Comparison of ENCODE assay signal across 9 mouse cellular contexts in the genomic region with DNA sequence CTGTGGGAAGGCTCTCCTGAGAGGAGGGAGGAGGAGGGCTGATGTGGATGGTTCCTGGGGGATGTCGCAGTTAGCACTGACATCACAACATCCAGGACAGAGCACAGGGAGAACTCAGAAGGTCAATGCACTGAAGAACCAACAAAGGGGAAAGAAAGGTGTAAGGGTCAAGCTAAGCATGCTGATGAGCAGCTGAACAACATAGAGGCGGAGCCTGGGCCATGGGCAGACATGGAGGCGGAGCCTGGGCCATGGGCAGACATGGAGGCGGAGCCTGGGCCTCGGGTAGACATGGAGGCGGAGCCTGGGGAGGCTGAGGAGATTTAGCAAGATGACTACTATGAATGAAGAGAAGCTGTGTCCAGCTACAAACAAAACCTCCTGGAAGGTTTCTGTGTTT. TPM values are rescaled to one million over a fixed set of nuclear protein-coding genes. Genes with fewer than 3 reads are reported as not detected.
DNase-seq lines count a peak whose midpoint lies in the region; ATAC-seq and TF ChIP-seq lines count a peak whose summit lies in the region.
"Had no signal": no experiment of that assay in that cellular context is flagged by ENCODE, and none has a peak within 500 bp of the region (broad histone marks: within the 10 kb centered on the region; RNA-seq: fewer than 3 reads in every experiment).

No protein-coding gene starts in this region.

- ATAC-seq in intestine, embryonic 15.5 days, result peak; percentile 69; the same call in 1 of the 2 replicates
- ATAC-seq in megakaryocyte progenitor cell, adult 5-6 weeks (replicated peaks; ENCODE audit: poor library complexity), result peak; percentile 71

- no peak overlapping the region for H3K4me3 ChIP-seq in lung, adult 2 months (replicated peaks; ENCODE audit: extremely low read depth, low read depth, low read length)
- no peak overlapping the region for H3K4me3 ChIP-seq in intestine, embryonic 15.5 days (replicated peaks)

- WGBS in lung, adult 2 months, result 84% methylated on average over 6 of the region's 6 CpGs
- 81% methylated on average over 6 of the region's 6 CpGs for WGBS in intestine, embryonic 15.5 days

- no peak for TF ChIP-seq POLR2A in lung, adult 2 months (IDR thresholded peaks at IDR 0.05; ENCODE audit: borderline replicate concordance, extremely low read depth, low read depth, low read length)

- no peak overlapping the region for H3K4me2 ChIP-seq in intestine, embryonic 15.5 days (replicated peaks)

- 0 out of 2 replicates have a peak, but pooled peaks cover 1% of the 10 kb centered on the region for H3K36me3 ChIP-seq in intestine, embryonic 15.5 days

- H3K9ac ChIP-seq in intestine, embryonic 15.5 days, result no peak overlapping the region

- no peak overlapping the region for H3K27ac ChIP-seq in intestine, embryonic 15.5 days

- H3K9me3 ChIP-seq in intestine, embryonic 15.5 days, result no peaks in the 10 kb centered on the region

- DNase-seq in lung, postnatal 10 days, result peak; percentile 53
- no peak for DNase-seq in lung, adult 2 months
- DNase-seq in NIH3T3 (ENCODE audit: low read depth) (peak; percentile 22), MN1 (ENCODE audit: low spot score) (no peak)
- DNase-seq in left cerebral cortex, adult 18-20 months (ENCODE audit: low spot score in 2 of 2), result no peak
- DNase-seq: gastrocnemius, postnatal 10 days; thymus, postnatal 25 days had no signal

- H3K4me1 ChIP-seq in lung, adult 2 months (ENCODE audit: control insufficient read depth, insufficient read depth, low read length), result peaks cover 9% of the 10 kb centered on the region
- 0 out of 2 replicates have a peak, but pooled peaks cover 3% of the 10 kb centered on the region for H3K4me1 ChIP-seq in intestine, embryonic 15.5 days (replicated peaks)

- no peaks in the 10 kb centered on the region for H3K27me3 ChIP-seq in intestine, embryonic 15.5 days (replicated peaks)

- no peak for TF ChIP-seq CTCF in lung, adult 2 months (IDR thresholded peaks at IDR 0.05; ENCODE audit: insufficient read depth, low read length)

RNA-seq across cellular contexts. Expression of gene Endod1, which starts 17.8 kb away (rescaled TPM):
- 92.8 and 108 TPM in 2 replicates for polyA plus RNA-seq in lung, adult 2 months (2012; rRNA removed)
- polyA plus RNA-seq in intestine, embryonic 15.5 days (2015; fragmentation: Nextera tagmentation; extraction: Ambion mirVana), result 26.3 and 26.7 TPM in 2 replicates
- 17.0 and 20.1 TPM in 2 replicates for total RNA-seq in megakaryocyte progenitor cell, adult 5-6 weeks (2015)
- 19.1 and 21.4 TPM in 2 replicates for total RNA-seq in megakaryocyte progenitor cell, adult 5-6 weeks (2017)
- 10 to 100 TPM; 74.3 TPM for total RNA-seq in left cerebral cortex, adult 18-20 months (2021)

Comparison
In these comparisons a context has a peak if more than half of its experiments do, and no peak if none do; other contexts are left out.
1. DNase-seq: peak in lung, postnatal 10 days (single experiment) and NIH3T3 (single experiment); none in lung, adult 2 months (single experiment), left cerebral cortex, adult 18-20 months (0 of 2) and MN1 (single experiment).